Mouse (Mus musculus) hindbrain, embryonic 12.5 days (tissue): ENCODE data around the gene Vps8. TPM values are rescaled to one million over a fixed set of nuclear protein-coding genes. Genes with fewer than 3 reads are reported as not detected.

Source experiments
- ATAC-seq: fragments of 200-750 bp; cut with Nextera tagmentation; 2 replicates; pipeline ENCODE4 v1.8.0; 2017; ENCODE audit warnings: moderate TSS enrichment; ENCODE audit not compliant: low FRiP score
- H3K27ac ChIP-seq: fragments of 300-500 bp; sonication (generic); 2 replicates; pipeline ENCODE4 v1.5.1; 2016; ENCODE audit warnings: mild to moderate bottlenecking
- H3K27me3 ChIP-seq: fragments of 300-500 bp; sonication (generic); 2 replicates; pipeline ENCODE4 v1.6.1; 2016; ENCODE audit warnings: mild to moderate bottlenecking
- H3K36me3 ChIP-seq: fragments of 300-500 bp; sonication (generic); 2 replicates; pipeline ENCODE4 v1.6.1; 2016; ENCODE audit warnings: mild to moderate bottlenecking
- H3K4me1 ChIP-seq: fragments of 300-500 bp; sonication (generic); 2 replicates; pipeline ENCODE4 v1.6.1; 2016
- H3K4me2 ChIP-seq: fragments of 300-500 bp; sonication (generic); replicated peaks from 2 replicates; pipeline ENCODE4 v1.6.1; 2016; ENCODE audit warnings: mild to moderate bottlenecking
- H3K4me3 ChIP-seq: fragments of 300-500 bp; sonication (generic); 2 replicates; pipeline ENCODE4 v1.5.1; 2016; ENCODE audit warnings: mild to moderate bottlenecking
- H3K9ac ChIP-seq: fragments of 300-500 bp; sonication (generic); 2 replicates; pipeline ENCODE4 v1.6.1; 2016; ENCODE audit warnings: mild to moderate bottlenecking, moderate library complexity
- H3K9me3 ChIP-seq: fragments of 300-500 bp; sonication (generic); replicated peaks from 2 replicates; pipeline ENCODE4 v1.6.1; 2016; ENCODE audit warnings: mild to moderate bottlenecking
- WGBS: fragments of 180-500 bp; shearing (Covaris S2); methylation state at CpG from one replicate; pipeline ENCODE4 v1.1.7; 2016; 5-methylcytosine and 5-hydroxymethylcytosine counted together
- polyA plus RNA-seq: library from polyadenylated mRNA; unstranded; fragments of >200 nt; fragmentation: Nextera tagmentation; extraction: Ambion mirVana; gene quantifications from 2 replicates; pipeline ENCODE4 v1.2.1, GENCODE M21; 2016

Gene Vps8
- polyA plus RNA-seq, 1 experiment from 2014 or later, result 28.0 TPM

GRCm38 (mm10) chr16:21625784-21626634, 203.1 kb downstream of the Vps8 start:
- WGBS, result 72% methylated on average over 6 of the region's 6 CpGs

GRCm38 (mm10) chr16:21627248-21627647, 204.3 kb downstream of the Vps8 start:
- H3K9me3 ChIP-seq, result no peaks in the 10 kb centered on the region
- peaks cover 16% of the 10 kb centered on the region for H3K4me1 ChIP-seq
- 71% methylated on average over 6 of the region's 6 CpGs for WGBS

More at GRCm38 (mm10) chr16:21625784-21626634, 203.1 kb downstream of the Vps8 start:
- Histone ChIP-seq H3K27me3 (no peaks in the 10 kb centered on the region), H3K36me3 (no peaks in the 10 kb centered on the region), H3K4me3 (no peak overlapping the region), H3K4me1 (peaks cover 16% of the 10 kb centered on the region), H3K27ac (peak overlapping the region; percentile 1; the same call in 1 of the 2 replicates), H3K9me3 (no peaks in the 10 kb centered on the region), H3K9ac (no peak overlapping the region), H3K4me2 (no peak overlapping the region)
- peak; percentile 52 for ATAC-seq

GRCm38 (mm10) chr16:21628061-21628591, 205.2 kb downstream of the Vps8 start:
- H3K4me2 ChIP-seq, result 0 out of 2 replicates have a peak overlapping the region, but pooled peaks have one; percentile 4
- WGBS, result 63% methylated on average over 13 of the region's 13 CpGs
- no peaks in the 10 kb centered on the region for H3K27me3 ChIP-seq
- no peaks in the 10 kb centered on the region for H3K36me3 ChIP-seq
- H3K4me3 ChIP-seq, result no peak overlapping the region
- H3K9me3 ChIP-seq, result no peaks in the 10 kb centered on the region
- H3K27ac ChIP-seq, result no peak overlapping the region
- no peak for ATAC-seq
- no peak overlapping the region for H3K9ac ChIP-seq
- peaks cover 16% of the 10 kb centered on the region for H3K4me1 ChIP-seq

More at GRCm38 (mm10) chr16:21627248-21627647, 204.3 kb downstream of the Vps8 start:
- Histone ChIP-seq H3K36me3 (no peaks in the 10 kb centered on the region), H3K4me2 (no peak overlapping the region), H3K27ac (no peak overlapping the region), H3K27me3 (no peaks in the 10 kb centered on the region), H3K4me3 (no peak overlapping the region), H3K9ac (no peak overlapping the region)
- ATAC-seq, result no peak

- Histone ChIP-seq H3K4me3 (no peak overlapping the region), H3K27me3 (no peaks in the 10 kb centered on the region), H3K36me3 (no peaks in the 10 kb centered on the region), H3K27ac (no peak overlapping the region), H3K4me2 (no peak overlapping the region), H3K9ac (no peak overlapping the region), H3K4me1 (peaks cover 16% of the 10 kb centered on the region), H3K9me3 (no peaks in the 10 kb centered on the region)
- no peak for ATAC-seq
- WGBS, result 94% methylated on average over 4 of the region's 4 CpGs
These were observed 207.7 kb downstream of the Vps8 start for GRCm38 (mm10) chr16:21630614-21631013.

- Histone ChIP-seq H3K27me3 (no peaks in the 10 kb centered on the region), H3K36me3 (no peaks in the 10 kb centered on the region), H3K4me1 (peaks cover 13% of the 10 kb centered on the region), H3K4me3 (no peak overlapping the region), H3K9ac (no peak overlapping the region), H3K4me2 (no peak overlapping the region), H3K9me3 (no peaks in the 10 kb centered on the region), H3K27ac (no peak overlapping the region)
- no peak for ATAC-seq
- WGBS, result 84% methylated on average over 4 of the region's 4 CpGs
These were observed 208.9 kb downstream of the Vps8 start for GRCm38 (mm10) chr16:21631815-21632222.

- ATAC-seq, result no peak
- no peak overlapping the region for H3K27ac ChIP-seq
- no peaks in the 10 kb centered on the region for H3K27me3 ChIP-seq
- H3K9me3 ChIP-seq, result no peaks in the 10 kb centered on the region
- H3K4me2 ChIP-seq, result no peak overlapping the region
- H3K36me3 ChIP-seq, result no peaks in the 10 kb centered on the region
- no peaks in the 10 kb centered on the region for H3K4me1 ChIP-seq
- no peak overlapping the region for H3K4me3 ChIP-seq
- H3K9ac ChIP-seq, result no peak overlapping the region
These were observed 211.5 kb downstream of the Vps8 start for GRCm38 (mm10) chr16:21634460-21634859.

GRCm38 (mm10) chr16:21636156-21636853, 213.4 kb downstream of the Vps8 start:
- Histone ChIP-seq H3K4me2 (no peak overlapping the region), H3K9ac (no peak overlapping the region), H3K4me1 (no peaks in the 10 kb centered on the region), H3K4me3 (no peak overlapping the region), H3K9me3 (no peaks in the 10 kb centered on the region), H3K27ac (no peak overlapping the region), H3K27me3 (no peaks in the 10 kb centered on the region), H3K36me3 (no peaks in the 10 kb centered on the region)
- ATAC-seq, result no peak
- WGBS, result 90% methylated on average over 5 of the region's 5 CpGs

GRCm38 (mm10) chr16:21637201-21637819, 214.4 kb downstream of the Vps8 start:
- Histone ChIP-seq H3K4me1 (no peaks in the 10 kb centered on the region; the same call in 1 of the 2 replicates), H3K9ac (no peak overlapping the region), H3K27ac (no peak overlapping the region; the same call in 1 of the 2 replicates), H3K4me3 (no peak overlapping the region), H3K9me3 (no peaks in the 10 kb centered on the region), H3K4me2 (no peak overlapping the region), H3K27me3 (no peaks in the 10 kb centered on the region), H3K36me3 (0 out of 2 replicates have a peak, but pooled peaks cover 2% of the 10 kb centered on the region)
- 87% methylated on average over 11 of the region's 11 CpGs for WGBS
- no peak for ATAC-seq

- H3K27ac ChIP-seq, result no peak overlapping the region
- H3K9me3 ChIP-seq, result no peaks in the 10 kb centered on the region
- 77% methylated on average over 7 of the region's 7 CpGs for WGBS
- H3K27me3 ChIP-seq, result no peaks in the 10 kb centered on the region
- H3K36me3 ChIP-seq, result 0 out of 2 replicates have a peak, but pooled peaks cover 4% of the 10 kb centered on the region
- no peak overlapping the region for H3K4me2 ChIP-seq
- H3K4me3 ChIP-seq, result no peak overlapping the region
- ATAC-seq, result no peak
- H3K4me1 ChIP-seq, result peaks cover 11% of the 10 kb centered on the region
- no peak overlapping the region for H3K9ac ChIP-seq
These were observed 218.0 kb downstream of the Vps8 start for GRCm38 (mm10) chr16:21640766-21641499.

GRCm38 (mm10) chr16:21641944-21642343, 219.0 kb downstream of the Vps8 start:
- ATAC-seq, result no peak
- WGBS, result 83% methylated on average over 3 of the region's 3 CpGs
- Histone ChIP-seq H3K36me3 (0 out of 2 replicates have a peak, but pooled peaks cover 4% of the 10 kb centered on the region), H3K9me3 (no peaks in the 10 kb centered on the region), H3K4me2 (no peak overlapping the region), H3K27ac (no peak overlapping the region), H3K4me3 (no peak overlapping the region), H3K27me3 (no peaks in the 10 kb centered on the region), H3K9ac (no peak overlapping the region), H3K4me1 (peaks cover 18% of the 10 kb centered on the region)

GRCm38 (mm10) chr16:21642906-21643305, 220.0 kb downstream of the Vps8 start:
- H3K27me3 ChIP-seq, result no peaks in the 10 kb centered on the region
- H3K27ac ChIP-seq, result no peak overlapping the region
- no peaks in the 10 kb centered on the region for H3K9me3 ChIP-seq
- ATAC-seq, result no peak
- 94% methylated on average over 5 of the region's 5 CpGs for WGBS
- no peak overlapping the region for H3K4me2 ChIP-seq
- H3K4me1 ChIP-seq, result peaks cover 18% of the 10 kb centered on the region
- H3K4me3 ChIP-seq, result no peak overlapping the region
- no peak overlapping the region for H3K9ac ChIP-seq
- 0 out of 2 replicates have a peak, but pooled peaks cover 7% of the 10 kb centered on the region for H3K36me3 ChIP-seq
